Mouse (Mus musculus): Measurements from ENCODE around the gene Pkn2.

Gene Pkn2

GRCm38 (mm10) chr3:142834024-142834423 lies 47.8 kb downstream of the Pkn2 start:
- no peak for DNase-seq (ENCODE audit: extremely low read depth, insufficient read length, low spot score)

GRCm38 (mm10) chr3:142832910-142833309 lies 48.9 kb downstream of the Pkn2 start:
- no peak for DNase-seq (ENCODE audit: extremely low read depth, insufficient read length, low spot score)

- DNase-seq (ENCODE audit: extremely low read depth, insufficient read length, low spot score) = no peak
These were observed 55.2 kb downstream of the Pkn2 start for GRCm38 (mm10) chr3:142826449-142827146.

GRCm38 (mm10) chr3:142823606-142824005 lies 58.2 kb downstream of the Pkn2 start:
- DNase-seq (ENCODE audit: extremely low read depth, insufficient read length, low spot score) = no peak

GRCm38 (mm10) chr3:142817506-142817905 lies 64.3 kb downstream of the Pkn2 start:
- DNase-seq (ENCODE audit: extremely low read depth, insufficient read length, low spot score) = peak; percentile 54

GRCm38 (mm10) chr3:142811582-142811981 lies 70.2 kb downstream of the Pkn2 start:
- DNase-seq (ENCODE audit: extremely low read depth, insufficient read length, low spot score) = no peak

GRCm38 (mm10) chr3:142795587-142795986 lies 86.2 kb downstream of the Pkn2 start:
- no peak for DNase-seq (ENCODE audit: extremely low read depth, insufficient read length, low spot score)

- no peak for DNase-seq (ENCODE audit: extremely low read depth, insufficient read length, low spot score)
These were observed 95.3 kb downstream of the Pkn2 start for GRCm38 (mm10) chr3:142786423-142787072.

- no peak for DNase-seq (ENCODE audit: extremely low read depth, insufficient read length, low spot score)
These were observed 104.6 kb downstream of the Pkn2 start for GRCm38 (mm10) chr3:142777227-142777626.

- no peak for DNase-seq (ENCODE audit: extremely low read depth, insufficient read length, low spot score)
These were observed 108.1 kb downstream of the Pkn2 start for GRCm38 (mm10) chr3:142773538-142774191.

- DNase-seq (ENCODE audit: extremely low read depth, insufficient read length, low spot score) = no peak
These were observed 111.3 kb downstream of the Pkn2 start for GRCm38 (mm10) chr3:142770518-142770917.

- no peak for DNase-seq (ENCODE audit: extremely low read depth, insufficient read length, low spot score)
These were observed 113.3 kb downstream of the Pkn2 start for GRCm38 (mm10) chr3:142768498-142768897.

GRCm38 (mm10) chr3:142765778-142766165 lies 116.0 kb downstream of the Pkn2 start:
- no peak for DNase-seq (ENCODE audit: extremely low read depth, insufficient read length, low spot score)

GRCm38 (mm10) chr3:142764995-142765777 lies 116.6 kb downstream of the Pkn2 start, which contains the start of gene Gtf2b:
Gtf2b (plus strand) TSS chr3:142765045.
- peak; percentile 98 for DNase-seq (ENCODE audit: extremely low read depth, insufficient read length, low spot score)

GRCm38 (mm10) chr3:142760356-142760755 lies 121.4 kb downstream of the Pkn2 start:
- no peak for DNase-seq (ENCODE audit: extremely low read depth, insufficient read length, low spot score)

GRCm38 (mm10) chr3:142758593-142758992 lies 123.2 kb downstream of the Pkn2 start:
- DNase-seq (ENCODE audit: extremely low read depth, insufficient read length, low spot score) = no peak

GRCm38 (mm10) chr3:142757841-142758240 lies 124.0 kb downstream of the Pkn2 start:
- no peak for DNase-seq (ENCODE audit: extremely low read depth, insufficient read length, low spot score)

- no peak for DNase-seq (ENCODE audit: extremely low read depth, insufficient read length, low spot score)
These were observed 126.5 kb downstream of the Pkn2 start for GRCm38 (mm10) chr3:142755132-142755867.

- DNase-seq (ENCODE audit: extremely low read depth, insufficient read length, low spot score) = no peak
These were observed 132.7 kb downstream of the Pkn2 start for GRCm38 (mm10) chr3:142749131-142749530.

- DNase-seq (ENCODE audit: extremely low read depth, insufficient read length, low spot score) = no peak
These were observed 134.1 kb downstream of the Pkn2 start for GRCm38 (mm10) chr3:142747673-142748072.

All from 3134 (cell line).